Mouse (Mus musculus): ENCODE measurements around the gene C3.

Gene C3

DNA sequence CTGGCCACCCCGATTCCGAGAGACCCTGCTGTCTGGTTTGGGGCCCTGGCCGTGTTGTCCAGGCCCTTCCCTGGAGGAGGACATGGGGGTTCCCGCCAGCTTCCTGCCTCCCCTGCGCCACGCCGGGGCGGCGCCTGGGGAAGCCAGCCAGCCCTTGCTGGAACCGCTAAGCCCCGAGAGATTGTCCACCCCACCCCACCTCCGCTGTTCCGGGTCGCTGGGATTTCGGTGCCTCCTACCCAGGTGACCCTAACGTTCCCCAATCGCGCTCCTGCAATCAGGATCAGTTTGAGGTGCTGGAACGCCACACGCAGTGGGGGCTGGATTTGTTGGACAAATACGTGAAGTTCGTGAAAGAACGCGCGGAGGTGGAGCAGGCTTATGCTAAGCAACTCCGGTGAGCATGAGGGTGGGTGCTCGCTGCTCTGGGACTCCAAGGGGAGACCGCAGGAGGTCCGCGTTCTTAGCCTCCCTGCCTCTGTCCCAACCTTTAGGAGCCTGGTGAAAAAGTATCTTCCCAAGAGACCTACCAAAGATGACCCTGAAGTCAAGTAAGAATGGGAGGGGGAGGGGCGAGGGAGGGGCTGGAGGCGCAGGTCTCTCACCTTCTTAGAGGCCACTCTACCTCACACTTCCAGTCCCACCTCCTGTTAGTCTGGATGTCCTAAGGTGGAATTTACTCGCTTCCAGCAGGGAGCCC, 22.7 kb upstream of the C3 start:
- in situ Hi-C loops (cut with MboI, MseI) = no loop called here

DNA sequence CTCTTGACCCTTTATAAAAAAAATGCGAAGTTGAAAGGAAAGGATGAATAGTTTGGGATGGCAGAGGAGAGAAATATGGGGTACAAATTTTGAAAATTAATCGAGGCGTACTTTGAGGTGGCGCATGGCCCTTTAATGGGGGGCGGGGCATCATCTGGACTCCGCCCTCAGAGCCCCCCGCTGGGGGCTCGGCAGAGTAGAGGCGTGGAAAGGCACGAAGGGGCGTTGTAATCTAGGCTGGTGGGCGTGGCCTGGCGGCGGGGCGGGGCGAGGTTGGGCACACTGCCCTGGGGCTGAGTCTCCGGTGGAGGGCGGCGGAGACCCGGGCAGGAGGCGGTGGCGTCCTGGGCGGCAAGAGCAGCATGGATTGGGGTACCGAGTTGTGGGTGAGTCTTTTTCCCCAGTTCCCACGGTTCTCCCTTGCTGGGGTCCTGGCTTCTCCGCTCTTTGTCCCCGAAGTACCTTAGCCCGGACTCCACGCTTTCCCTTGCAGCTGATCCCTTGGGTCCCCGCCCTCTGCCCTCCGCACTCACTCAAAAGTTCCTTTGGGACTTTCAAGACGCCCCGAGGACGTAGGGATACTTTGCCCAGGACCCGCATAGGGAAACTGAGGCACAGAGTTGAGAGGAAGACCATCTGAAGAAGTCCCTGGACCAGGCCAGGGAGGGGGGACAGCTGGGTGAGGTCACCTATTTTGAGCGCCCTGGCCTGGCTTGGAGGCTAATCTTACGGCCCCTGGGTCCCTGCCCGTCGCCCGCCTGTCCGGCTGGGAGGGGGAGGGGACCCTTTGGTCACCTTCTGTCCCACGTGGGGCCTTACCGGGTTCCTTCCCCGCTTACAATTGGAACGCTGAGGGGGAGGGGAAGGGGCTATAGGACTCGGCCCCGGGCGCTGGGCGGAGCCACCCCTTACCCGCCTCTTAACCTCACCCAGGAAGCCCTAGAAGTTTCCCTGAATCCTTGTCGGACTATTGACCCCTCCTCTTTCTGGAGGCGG, 21.5 kb upstream of the C3 start, which contains the start of gene Trip10:
TSS of gene Trip10 (plus strand) at position 270 of the 996 bp plus-strand sequence.
- in situ Hi-C loops (cut with MboI, MseI) = loop anchor here (25.0 kb wide), 1 partner anchor 1537 kb away; the partner anchor contains the start of gene Pot1b

DNA sequence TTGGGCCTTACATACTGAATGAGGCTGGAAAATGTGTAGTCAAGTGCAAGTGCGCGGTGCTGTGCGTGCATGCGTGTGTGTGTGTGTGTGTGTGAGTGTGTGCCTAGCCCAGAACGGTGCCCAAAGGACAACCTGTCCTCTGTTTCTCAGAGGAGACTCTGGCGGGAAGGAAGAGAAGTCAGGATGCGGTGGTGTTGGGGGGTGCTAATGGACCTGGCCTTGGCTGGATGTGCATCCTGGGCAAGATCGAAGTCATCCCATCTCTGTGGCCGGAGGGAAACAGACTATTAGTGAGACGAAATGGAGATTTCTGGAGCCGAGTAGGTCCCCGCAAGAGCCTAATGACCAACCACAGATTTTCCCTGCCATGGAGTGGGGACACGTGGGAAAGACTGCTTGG, 20.8 kb upstream of the C3 start:
- in situ Hi-C loops (cut with MboI, MseI) = loop anchor here (25.0 kb wide), 1 partner anchor 1536 kb away; the partner anchor contains the start of gene Pot1b

DNA sequence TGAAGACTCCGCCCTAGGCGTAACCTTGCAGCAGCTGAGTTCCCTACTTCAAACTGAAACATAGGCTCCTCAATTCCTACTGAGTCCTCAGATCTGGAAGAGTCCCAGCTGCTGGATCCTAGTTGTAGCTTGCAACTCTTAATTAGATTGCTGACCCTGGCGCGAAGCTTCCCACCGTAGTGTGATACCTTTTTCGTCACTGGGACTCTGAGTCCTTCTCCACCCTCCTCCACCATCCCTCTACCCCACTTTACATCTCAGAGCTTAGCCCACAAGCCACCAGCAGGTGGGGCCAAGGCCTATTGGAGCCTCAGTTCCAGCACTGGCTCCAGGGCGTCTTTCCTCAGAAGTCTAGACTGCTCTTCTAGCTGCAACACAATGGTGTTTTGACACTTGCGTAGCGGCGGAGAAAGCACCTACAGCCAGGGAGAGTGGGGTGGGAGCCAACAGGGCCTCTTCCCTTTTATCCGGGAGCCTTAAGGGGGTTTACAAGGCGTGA, 20.3 kb upstream of the C3 start, which contains the start of gene Gpr108:
TSS of gene Gpr108 (minus strand) at position 246 of the 499 bp plus-strand sequence.
- in situ Hi-C loops (cut with MboI, MseI) = loop anchor here (25.0 kb wide), 1 partner anchor 1536 kb away; the partner anchor contains the start of gene Pot1b

DNA sequence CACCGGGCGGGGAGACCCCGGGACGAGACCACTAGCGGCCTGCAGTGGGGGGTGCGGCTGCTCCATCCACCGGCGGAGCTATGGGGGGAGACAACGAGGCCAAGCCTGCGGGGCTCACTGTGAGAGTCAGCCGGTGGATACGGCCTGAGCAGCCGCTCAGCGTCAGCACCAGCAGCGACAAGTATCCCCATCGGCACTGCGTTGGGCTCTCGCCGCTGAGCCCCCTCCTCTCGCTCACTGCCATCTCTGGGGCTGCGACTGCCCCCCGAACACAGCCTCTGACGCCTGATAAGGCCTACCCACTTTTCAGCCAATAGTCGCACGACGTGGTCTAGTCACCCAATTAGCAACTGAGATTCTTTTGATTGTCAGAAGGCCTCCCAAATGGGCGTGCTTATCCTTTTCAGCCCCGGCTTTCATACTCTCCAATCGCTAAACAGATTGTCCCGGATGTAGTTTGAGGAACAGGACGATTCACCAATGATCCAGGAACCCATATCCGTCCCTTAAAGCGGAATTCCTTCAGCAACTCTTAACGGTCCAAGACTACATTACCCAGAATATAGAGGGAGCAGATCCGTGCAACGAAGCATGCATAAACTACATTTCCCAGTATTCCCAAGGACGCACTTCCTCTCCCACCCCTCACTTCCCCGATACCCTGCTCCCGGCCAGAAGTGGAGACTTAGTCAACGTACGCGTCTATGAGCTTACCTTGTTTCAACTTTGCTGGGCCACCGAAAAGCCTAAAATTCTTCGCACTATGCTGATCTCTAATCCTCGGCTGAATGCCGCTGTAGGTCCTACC, 19.7 kb upstream of the C3 start:
- in situ Hi-C loops (cut with MboI, MseI) = loop anchor here (25.0 kb wide), 1 partner anchor 1535 kb away; the partner anchor contains the start of gene Pot1b

DNA sequence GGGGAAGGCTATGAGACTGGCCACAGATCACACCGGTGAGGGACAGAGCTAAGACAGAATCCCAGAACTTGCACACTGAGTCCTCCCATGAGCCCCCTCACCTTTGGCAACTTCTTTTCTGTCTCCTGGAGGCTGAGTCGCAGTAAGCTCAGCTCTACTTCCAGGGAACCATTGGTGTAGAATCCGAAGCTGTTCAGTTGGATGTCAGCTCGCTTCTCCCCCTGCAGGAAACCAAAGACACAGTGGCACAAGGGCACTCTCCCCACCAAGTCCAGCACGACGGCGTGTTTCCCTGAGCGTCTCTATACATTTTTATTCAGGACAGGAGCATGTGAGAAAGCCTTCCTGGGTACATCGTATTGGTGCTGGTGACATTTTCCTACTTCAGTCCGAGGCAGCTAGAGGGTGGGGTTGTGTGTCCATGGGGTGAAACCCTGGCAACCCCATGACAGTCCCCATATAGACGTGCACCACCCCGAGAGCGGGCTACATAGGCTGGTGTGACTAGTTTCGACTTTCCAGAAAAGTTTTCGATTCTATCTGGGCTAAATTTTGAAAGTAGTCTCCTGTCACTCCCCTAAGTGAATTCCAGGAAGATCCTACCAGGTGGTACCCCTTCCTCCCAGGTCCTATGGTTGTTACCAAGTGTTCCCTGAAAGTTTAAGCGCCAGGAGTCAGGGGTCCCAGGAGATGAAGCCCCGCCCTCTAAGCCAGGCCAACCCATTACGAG, 18.9 kb upstream of the C3 start:
- in situ Hi-C loops (cut with MboI, MseI) = loop anchor here (25.0 kb wide), 1 partner anchor 1535 kb away; the partner anchor contains the start of gene Pot1b

DNA sequence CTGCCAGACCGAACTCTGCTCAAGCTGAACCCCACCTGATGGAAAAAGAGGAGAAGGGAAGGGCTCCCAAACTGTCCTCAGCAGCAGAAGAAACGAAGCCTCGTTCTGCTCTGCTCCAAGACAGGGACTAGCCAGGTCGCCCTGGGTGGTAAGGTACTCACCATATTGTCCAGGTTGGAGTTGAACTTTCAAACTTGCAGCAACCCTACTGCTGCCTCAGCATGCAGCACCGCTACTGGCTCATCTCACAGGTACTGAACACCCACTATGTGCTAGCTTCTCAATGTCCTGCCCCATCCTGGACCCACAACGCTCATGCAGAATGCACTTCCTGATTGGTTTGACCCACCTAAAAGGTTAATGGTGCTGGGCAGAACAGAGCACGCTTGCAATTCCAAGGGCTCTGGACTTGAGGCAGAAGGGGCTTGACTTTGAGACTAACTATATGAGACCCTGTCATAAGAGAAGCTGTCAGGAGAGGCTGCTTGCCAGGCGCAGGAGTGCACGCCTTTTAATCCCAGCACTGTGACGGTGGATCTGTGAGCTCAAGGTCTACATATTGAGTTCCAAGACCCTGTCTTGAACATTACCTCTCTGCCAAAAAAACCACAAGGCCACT, 17.5 kb upstream of the C3 start:
- in situ Hi-C loops (cut with MboI, MseI) = loop anchor here (25.0 kb wide), 1 partner anchor 1533 kb away; the partner anchor contains the start of gene Pot1b

DNA sequence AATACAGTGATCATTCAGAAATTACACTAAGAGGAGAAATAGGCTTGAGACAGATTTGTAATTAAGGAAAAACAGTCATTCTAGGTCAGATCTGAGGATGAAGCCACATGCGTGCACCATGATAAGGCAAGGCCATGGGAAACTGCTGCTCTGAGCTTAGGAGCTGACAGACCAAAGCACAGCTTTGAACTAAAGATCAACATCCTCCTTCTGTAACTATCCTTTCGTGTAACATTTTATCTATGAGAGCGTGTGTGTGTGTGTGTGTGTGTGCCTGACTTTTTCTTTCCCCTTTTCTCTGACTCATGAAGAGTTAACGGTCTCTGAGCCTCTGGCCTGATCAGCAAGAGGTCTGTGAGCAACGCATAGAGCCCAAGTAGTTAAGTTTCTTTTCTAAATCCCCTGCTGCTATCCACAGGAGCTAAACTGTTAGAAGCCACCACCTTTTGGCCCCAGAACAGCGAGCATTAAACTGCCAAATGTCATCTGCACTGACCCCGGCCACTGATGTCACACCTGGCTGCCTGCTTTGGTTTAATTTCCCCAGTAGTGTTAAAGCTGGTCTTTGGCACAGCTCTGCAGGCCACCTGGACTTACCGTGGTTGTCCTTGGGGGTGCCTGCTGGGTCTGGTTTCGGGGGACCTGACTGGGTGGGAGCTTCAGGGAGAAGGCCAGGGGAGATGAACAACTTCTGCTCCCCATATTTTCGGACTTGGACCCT, 15.9 kb upstream of the C3 start:
- in situ Hi-C loops (cut with MboI, MseI) = loop anchor here (25.0 kb wide), 1 partner anchor 1532 kb away; the partner anchor contains the start of gene Pot1b

DNA sequence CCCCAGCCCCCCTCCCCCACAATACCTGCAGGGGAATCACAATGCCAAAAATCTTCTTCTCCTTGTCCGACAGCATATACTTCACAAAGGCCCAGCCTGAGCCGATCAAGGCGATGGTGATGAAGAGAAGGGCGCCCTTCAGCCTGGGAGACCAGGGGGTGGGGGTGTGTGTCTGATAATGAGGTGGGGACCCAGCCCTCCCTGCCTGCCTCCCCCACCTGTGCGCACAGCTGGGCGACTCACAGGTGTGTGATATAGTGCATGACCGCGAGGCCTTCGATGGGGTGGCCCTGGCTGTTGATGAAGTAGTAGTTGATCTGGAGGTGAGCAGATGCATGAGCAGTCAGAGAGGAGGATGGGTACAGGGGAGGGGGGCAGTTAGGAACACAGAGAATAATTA, 9.2 kb upstream of the C3 start:
- in situ Hi-C loops (cut with MboI, MseI) = loop anchor here (25.0 kb wide), 1 partner anchor 1525 kb away; the partner anchor contains the start of gene Pot1b

DNA sequence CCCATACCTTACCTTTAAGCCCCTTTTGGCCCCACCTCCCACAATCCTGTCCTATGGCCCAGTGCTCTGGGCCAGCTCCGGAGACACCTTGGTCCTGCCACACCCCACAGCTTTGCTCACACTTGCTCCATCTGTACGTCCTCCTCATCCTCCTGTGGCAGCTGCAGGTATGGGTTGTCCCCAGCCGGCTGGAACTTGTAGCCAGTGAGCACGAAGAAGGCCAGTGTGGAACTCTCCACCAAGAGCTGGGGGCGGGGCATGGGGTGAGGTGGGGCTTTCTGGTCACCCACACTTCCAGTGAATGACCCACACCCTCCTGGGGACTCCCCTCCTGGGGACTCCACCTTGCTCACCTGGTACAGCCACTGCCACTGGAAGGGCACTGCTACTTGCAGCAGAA, 7.9 kb upstream of the C3 start:
- in situ Hi-C loops (cut with MboI, MseI) = loop anchor here (25.0 kb wide), 1 partner anchor 1524 kb away; the partner anchor contains the start of gene Pot1b

DNA sequence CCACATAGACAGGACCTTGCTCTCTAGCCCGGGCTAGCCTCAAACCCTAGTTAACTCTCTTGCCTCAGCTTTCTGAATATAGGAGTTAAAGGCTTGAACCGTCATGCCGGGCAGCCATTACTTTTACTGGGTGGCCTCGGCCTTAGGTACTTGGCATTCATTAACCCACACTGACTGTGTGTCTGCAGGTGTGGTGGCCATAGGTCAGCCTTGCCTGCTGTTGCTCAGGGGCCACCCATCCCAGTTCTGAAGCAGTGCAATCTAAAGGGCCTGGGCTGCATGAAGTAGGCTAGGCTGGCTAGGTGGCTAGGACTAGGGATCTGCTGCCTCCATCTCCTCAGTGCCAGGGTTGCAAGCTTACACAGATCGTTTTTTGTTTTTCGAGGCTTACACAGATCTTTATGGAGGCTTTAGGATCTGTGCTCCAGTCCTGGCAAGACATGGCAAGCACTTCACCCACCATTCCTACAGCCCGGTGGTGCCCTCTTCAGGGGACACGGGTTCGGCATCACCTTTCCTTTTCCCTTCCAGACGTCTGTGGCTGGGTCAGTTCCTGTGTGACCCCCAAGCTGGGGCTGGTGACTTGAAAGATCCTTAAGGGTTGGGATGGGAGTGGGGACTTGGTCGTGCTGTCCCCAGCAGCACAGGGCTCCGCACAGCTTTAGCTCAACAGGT, 6.5 kb upstream of the C3 start:
- in situ Hi-C loops (cut with MboI, MseI) = loop anchor here (25.0 kb wide), 1 partner anchor 1522 kb away; the partner anchor contains the start of gene Pot1b

DNA sequence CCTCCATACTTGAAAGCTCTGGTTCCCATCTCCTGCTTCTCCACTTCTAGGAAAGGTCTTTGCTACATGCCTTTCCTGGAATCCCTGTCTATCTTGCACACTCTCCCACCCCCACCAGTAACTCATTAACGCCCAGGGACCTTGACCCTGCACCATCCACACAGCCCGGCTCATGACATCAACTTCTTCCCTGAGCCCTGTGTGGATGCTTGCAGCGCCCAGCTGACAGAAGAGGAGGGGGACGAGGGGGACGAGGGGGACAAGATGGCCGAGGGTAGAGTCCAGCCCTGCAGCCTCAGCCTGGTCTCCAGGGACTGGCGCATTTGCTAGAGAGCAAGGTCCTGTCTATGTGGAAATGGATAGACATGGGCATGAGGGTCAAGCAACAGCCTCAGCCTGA, 5.1 kb upstream of the C3 start:
- in situ Hi-C loops (cut with MboI, MseI) = loop anchor here (25.0 kb wide), 1 partner anchor 1521 kb away; the partner anchor contains the start of gene Pot1b

DNA sequence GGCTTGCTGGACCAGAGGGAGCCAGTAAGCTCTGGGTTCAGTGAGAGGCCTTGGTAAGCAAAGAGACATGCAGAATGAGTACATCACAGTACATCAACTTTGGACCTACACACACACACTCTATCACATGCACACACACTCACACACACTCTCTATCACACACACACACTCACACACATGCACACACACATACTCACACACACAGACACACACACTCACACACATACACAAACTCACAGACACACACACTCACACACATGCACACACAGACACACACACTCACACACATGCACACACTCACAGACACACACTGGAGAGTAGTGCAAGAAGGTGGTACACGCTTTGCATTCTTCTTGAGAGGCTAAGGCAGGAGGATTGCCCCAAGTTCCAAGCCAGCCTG, 4.3 kb upstream of the C3 start:
- in situ Hi-C loops (cut with MboI, MseI) = loop anchor here (25.0 kb wide), 1 partner anchor 1520 kb away; the partner anchor contains the start of gene Pot1b

DNA sequence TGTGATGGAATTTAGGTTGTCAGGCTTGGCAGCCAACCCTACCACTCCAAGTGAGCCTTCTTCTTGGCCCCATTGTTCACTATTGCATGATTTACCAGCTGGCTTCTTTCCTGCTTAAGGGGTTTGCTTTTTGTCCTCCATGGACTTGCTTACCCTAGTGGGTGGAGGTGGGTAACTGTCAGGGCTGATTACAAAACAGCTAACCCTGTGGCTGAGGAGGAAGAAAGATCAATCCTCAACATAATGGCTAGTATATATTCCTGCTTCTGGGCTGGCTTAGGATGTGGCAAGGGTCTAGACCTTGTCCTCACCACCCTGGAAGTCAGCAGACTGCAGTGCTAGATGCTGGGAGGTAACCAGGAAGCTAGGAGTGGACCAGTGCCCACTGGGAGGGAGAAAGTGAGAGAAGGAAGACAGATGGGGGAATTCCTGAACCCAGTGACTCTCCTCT, 3.4 kb upstream of the C3 start:
- in situ Hi-C loops (cut with MboI, MseI) = loop anchor here (25.0 kb wide), 1 partner anchor 1519 kb away; the partner anchor contains the start of gene Pot1b

DNA sequence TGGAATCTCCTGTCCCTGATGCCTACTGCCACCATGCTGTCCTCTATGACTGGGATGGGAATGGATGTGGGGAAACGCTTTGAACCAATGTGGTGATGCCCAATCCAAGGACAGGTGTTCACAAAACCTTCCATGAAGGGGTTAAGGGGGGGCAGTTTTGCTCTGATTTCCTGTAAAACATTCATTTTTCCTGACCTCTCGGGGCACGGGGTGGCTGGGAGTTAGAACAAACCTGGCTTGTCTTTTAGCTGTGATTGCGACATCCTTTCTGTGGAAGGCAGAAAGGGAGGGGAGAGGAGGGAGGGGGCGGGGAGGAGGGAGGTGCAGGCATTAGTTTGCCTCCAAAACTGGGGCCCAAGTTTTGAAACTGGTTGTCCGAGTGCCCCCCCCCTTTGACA, 2.8 kb upstream of the C3 start:
- in situ Hi-C loops (cut with MboI, MseI) = loop anchor here (25.0 kb wide), 1 partner anchor 1518 kb away; the partner anchor contains the start of gene Pot1b

DNA sequence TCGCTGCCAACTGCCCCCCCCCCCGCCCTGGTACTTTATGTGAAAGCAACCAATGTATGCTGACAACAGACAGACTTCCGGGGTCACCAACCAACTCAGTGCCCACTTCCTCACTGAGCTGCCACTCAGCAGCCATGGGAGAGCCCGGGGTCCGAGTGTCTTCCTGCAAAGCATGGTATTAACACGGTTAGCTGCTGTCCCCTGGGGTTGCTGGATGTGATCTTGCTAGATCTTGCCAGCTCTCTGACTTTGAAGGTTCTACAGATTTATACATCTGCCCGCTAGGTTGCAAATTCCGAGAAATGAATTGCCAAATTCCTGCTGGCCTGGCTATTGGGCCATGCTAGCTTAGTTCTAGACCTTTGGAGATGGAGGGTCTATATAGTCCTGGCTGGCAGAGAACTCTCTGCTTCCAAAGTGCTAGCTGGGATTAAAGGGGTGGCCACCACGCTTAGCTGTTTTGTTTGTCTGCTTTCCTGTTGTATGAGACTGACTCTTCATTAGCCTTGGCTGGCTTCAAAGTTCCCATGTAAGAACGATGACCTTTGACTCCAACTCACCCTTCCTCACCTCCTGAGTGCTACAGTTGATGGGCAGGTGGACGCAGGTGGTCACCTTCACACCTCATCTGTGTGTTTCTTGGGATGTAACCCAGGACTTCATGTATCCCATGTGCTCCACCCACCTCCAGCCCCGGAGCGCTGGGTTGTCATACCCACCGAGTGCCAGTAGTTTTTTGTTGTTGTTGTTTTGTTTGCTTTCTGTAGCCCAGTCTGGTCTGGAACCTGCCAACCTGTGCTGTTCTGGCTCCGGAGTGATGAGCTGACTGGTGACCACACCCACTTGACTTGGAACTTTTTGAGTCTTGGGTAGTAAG, 2.2 kb upstream of the C3 start:
- in situ Hi-C loops (cut with MboI, MseI) = loop anchor here (25.0 kb wide), 1 partner anchor 1518 kb away; the partner anchor contains the start of gene Pot1b

DNA sequence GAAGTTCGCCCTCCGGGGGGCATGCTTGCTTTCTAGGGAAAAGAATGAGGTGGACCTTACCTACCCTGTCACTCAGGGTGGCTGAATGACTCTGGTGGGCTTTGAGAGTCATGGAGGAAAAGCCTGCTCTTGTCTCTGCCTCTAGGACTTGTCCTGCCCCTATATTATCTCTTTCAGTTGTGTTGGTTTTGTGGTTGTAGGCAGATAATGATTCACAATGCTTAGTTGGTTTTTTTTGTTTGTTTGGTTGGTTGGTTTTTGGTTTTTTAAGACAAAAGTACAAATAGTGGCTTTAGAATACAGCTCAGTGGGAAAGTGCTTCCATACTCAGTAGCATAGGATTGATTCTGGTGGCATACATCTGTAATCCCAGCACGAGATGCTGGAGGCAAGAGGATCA, 937 bp upstream of the C3 start:
- in situ Hi-C loops (cut with MboI, MseI) = loop anchor here (25.0 kb wide), 1 partner anchor 1517 kb away; the partner anchor contains the start of gene Pot1b

All from T-helper 1 cell (primary cell).